Mouse (Mus musculus): ENCODE results near the gene Ctrb1.

DNA sequence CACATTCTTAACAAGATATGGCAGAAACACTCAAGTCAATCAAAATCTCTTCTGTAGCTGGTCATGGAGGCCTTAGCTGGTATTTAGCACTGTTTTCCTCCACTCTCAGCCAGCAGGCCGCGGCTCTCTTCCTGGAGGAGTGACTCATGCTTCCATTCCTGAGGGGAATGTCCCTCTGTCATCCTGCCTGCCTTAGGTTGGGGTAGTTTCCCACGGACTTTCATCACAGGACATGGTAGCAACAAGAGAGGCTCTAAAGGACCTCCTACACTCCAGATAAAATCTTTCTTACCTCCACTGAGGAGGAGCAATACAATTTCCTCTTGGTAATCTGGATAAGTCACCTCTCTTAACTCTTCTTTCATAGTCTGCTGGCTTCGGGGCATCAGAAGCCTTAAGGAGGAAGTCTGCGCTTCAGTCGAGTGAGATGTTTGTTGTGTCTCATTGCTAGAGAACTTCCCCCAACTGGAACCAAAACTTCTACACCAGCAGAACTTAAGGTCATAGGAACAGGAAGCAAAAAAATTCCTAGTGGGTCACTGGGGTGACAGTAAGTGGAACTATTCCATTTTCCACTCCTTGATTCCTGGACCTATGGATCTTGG lies 31.9 kb downstream of the Ctrb1 start:
- TF ChIP-seq POLR2A (IDR thresholded peaks at IDR 0.05; ENCODE audit: control insufficient read depth, extremely low read depth, insufficient read depth, low read length, poor library complexity) (no peak), CTCF (IDR thresholded peaks at IDR 0.05; ENCODE audit: borderline replicate concordance, control insufficient read depth, extremely low read depth, insufficient read depth, low read length, poor library complexity) (no peak)
